Mouse (Mus musculus) heart, postnatal 14 days (tissue): ENCODE measurements around the gene Hdac5. TPM values are rescaled to one million over a fixed set of nuclear protein-coding genes. Genes with fewer than 3 reads are reported as not detected.
A peak's percentile ranks its signal among the peaks of the same experiment; 100 is the strongest.

Experiments used
- DNase-seq, 2 experiments: peaks; one replicate each; pipeline ENCODE4 v3.0.0; 2021 to 2022
- intact Hi-C: fragments of 180-260 bp; cut with DNase I; formaldehyde crosslinking; loops from one replicate; pipeline ENCODE4 v1.15.1; 2025
- long read RNA-seq, 2 experiments: library from polyadenylated mRNA; stranded (forward); transcript quantifications; one replicate each; pipeline ENCODE4 v2.0.0; 2021
- total RNA-seq, 2 experiments: library from RNA; stranded (reverse); gene quantifications; 2 replicates each; pipeline ENCODE4 v1.2.3; 2021

Gene Hdac5
- total RNA-seq: 100 to 1,000 TPM; 122 to 138 TPM
- long read RNA-seq, experiment 1, partial matches to known transcripts: 20 of 38 reads
- long read RNA-seq, experiment 1, other reads (novel, unspliced or antisense): 17 of 38 reads
- long read RNA-seq, experiment 2, partial matches to known transcripts: 24 of 35 reads
- long read RNA-seq, experiment 2, other reads (novel, unspliced or antisense): 10 of 35 reads

- DNase-seq: peak; percentile 94 to 98
- intact Hi-C loops: no loop called here
Measured at GRCm38 (mm10) chr11:102230006-102230741, at the start of gene Hdac5. Gene Hdac5 (minus strand): TSS chr11:102230166.

DNA sequence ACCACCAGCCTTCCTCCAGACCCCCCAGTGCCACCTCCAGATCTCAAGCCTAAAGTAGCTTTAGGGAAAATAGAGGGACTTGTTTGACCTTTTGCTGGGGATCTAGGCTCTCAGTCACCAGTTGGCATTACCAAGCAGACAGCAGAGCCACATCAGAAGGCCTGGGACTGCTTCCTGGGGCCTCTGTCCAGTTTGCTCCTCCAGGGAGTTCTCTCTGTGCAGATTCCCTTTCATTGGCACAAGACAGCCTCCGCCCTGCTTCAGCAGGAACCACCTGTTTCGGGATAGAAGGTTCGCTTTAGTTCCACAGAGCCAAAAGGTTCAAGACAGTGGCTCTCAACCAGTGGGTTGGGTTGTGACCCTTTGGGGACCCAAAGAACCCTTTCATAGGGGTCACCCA, 49.6 kb upstream of the Hdac5 start:
- intact Hi-C loops: no loop called here
- DNase-seq: no peak

DNA sequence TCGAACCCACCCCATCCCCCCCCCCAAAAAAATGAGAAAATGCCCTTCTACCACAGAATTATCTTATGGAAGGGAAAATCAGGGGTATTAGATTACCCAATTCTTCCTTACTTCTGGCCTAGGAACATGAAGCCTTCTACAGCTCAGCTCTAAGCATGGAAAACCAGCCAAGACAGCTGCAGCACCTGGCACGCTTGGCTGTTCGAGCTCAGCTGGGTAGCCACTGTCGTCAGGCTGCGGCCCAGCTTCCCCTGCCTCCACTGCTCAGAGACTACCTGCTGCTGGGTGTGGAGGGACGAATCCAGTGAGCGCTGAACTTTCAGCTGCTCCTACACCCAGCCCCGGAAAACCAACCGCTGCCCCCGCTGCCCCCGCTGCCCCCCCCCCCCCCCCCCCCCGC, 47.8 kb upstream of the Hdac5 start:
- intact Hi-C loops: no loop called here

DNA sequence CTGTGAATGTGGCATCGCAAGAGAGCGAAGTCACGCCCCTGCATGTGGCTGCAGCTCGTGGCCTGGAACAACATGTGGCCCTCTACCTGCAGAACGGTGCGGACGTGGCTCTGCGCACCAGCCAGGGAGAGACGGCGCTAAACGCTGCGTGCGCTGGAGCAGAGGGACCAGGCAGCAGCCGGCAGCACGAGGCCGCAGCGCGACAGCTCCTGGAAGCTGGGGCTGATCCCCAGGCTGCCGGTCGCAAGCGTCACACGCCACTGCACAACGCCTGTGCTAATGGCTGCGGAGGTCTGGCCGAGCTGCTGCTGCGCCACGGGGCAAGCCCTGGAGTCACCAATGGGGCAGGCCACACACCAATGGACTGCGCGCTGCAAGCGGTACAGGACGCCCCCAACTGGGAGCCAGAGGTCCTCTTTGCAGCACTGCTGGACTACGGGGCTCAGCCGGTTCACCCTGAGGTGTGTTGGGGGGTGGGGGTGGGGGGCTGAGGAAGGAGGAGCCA, 46.5 kb upstream of the Hdac5 start:
- DNase-seq: peak; percentile 26 to 44
- intact Hi-C loops: no loop called here

More for the DNA sequence above, 47.8 kb upstream of the Hdac5 start:
- no peak for DNase-seq

DNA sequence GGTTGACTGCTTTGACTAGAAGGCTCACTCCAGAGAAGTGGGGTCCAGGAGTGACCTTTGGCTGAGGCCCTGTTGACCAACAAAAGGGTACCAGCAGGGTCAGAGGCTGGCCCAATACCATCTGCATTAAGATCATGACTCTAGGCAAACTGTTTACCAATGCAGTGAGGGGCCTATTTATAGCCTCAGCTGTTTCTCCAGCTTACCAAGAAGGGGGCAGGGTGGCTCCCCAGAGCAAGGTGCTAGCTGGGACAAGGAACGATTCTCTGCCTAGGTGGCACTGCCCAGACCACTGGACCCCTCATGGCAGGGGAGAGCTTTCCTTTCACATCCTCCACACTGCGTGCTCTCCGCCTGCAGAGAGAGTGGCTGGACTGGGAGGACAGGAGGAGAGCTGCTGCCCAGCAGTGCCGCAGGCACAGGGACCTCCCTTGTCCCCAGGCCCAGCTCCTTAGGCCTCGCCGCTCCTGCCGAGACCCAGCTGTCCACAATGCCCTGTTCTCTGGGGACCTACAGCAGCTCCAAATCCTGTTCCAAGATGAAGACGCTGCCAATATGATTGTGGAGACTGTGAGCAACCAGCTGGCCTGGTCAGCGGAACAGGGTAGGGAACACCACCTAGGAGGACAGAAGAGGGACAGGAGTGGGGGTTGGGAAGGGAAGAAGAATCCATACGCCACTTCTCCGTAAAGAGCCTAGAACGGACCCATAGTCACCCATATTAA, 38.7 kb upstream of the Hdac5 start, which contains the start of gene Asb16:
Gene Asb16, plus strand, starts transcription at position 224 of the 725 bp plus-strand sequence.
- no peak for DNase-seq
- intact Hi-C loops: loop anchor here (1.0 kb wide), 1 partner anchor 20 kb away; the partner anchor contains the start of gene BC030867

DNA sequence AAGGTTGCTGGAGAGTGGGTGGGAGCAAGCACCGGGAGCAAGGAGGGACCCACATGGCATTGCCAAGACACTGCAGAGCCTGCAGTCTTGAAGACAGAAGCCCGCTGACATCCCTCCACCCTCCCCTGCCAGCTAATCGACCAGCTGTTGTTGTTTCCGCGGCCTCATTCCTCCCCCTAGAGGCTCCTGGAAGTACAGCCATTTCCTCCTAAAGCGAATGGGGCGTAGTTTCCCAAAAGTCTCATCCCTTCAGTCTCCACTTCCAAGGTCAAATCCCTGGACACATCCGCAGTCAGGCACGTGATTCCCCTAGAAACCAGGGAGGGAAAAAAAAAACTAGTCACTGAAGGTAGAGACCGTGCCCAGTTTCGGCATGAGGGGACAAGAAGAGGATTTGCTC, 37.5 kb upstream of the Hdac5 start:
- intact Hi-C loops: loop anchor here (2.0 kb wide), 2 partner anchors 111 to 165 kb away; partner anchors contain the start of gene Tmem101

GRCm38 (mm10) chr11:102266631-102267355, 36.8 kb upstream of the Hdac5 start:
- intact Hi-C loops: loop anchor here (2.0 kb wide), 2 partner anchors 110 to 164 kb away; partner anchors contain the start of gene Tmem101
- DNase-seq: no peak

More for the DNA sequence above, 37.5 kb upstream of the Hdac5 start:
- peak; percentile 74 to 81 for DNase-seq

DNA sequence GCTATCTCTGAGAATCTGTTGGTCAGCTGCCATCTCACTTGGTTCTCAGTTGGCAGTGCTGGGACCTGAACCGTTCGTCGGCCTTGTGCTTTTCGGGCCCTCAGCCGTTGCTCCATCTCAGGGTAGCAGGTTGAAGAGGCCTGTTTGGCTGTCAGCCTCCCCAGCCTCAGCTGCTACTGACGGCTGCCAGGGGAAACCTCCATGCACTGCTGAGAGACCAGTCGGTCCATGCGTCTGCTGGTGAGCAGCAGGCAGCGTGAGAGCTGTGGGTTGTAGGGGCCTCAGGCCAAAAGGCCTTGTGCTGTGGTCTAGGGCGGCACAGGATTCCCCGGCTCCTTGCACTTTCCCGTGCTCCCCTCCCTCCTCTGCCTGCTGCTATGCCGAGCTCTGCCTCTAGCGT, 35.9 kb upstream of the Hdac5 start:
- DNase-seq: no peak
- intact Hi-C loops: loop anchor here (2.0 kb wide), 3 partner anchors 17 to 163 kb away; partner anchors contain the start of genes BC030867 and Tmem101

GRCm38 (mm10) chr11:102263211-102263610, 33.2 kb upstream of the Hdac5 start:
- no peak for DNase-seq
- intact Hi-C loops: no loop called here

DNA sequence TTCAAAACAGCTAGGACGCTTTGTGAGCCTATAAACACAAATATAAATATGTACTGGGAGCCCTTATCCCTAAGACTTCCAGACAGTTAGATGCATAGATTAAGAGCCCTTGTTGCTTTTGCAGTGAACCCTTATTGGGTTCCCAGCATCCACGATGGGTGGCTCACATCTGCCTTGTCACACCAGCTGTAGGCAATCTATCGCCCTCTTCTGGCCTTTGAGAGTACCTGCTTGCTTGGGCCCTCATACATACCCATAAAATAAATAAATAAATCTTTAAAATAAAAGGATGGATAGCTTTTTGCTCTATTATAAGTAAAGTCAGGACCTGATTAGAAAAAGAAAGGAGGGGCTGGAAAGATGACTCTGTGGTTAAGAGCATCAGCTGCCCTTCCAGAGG, 28.6 kb upstream of the Hdac5 start:
- DNase-seq: no peak
- intact Hi-C loops: no loop called here

DNA sequence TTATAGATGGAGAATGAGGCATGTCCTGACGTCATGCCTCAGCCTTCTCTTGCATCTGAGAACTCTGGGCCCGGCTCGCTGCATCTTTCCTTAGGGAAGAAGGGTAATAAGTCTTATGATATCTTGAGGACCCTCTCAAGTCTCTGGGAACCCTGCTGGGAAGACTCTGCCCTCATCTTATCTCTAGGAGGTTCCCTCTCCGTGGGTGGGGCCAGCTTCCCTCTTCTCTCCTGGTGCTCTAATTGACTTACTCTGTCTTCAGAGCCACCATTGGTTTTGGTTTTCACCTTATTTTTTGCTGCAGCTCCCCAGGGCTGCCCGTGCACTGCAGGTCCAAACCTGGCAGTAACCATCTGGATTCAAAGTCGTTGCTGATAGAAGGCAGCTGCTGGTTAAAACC, 28.1 kb upstream of the Hdac5 start:
- intact Hi-C loops: no loop called here
- DNase-seq: no peak

DNA sequence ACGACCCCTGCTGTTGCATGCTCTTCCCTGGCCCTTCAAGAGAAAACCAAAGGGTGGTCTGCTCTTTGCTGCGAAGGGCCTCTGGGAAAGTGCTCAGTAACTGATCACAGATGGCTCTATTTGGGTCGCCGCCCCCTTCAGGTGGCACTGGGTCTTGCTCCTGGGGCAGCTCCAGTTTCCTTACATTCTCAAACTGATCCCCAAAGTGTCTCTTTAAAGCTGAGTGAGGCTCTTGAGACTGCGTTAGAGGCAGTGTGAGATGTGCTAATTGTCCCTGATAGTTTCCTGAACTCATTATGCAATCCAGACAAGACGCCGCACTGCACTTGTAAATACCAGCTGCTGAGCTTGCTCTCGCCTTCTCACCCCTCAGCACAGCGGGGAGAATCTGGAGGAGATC, 27.5 kb upstream of the Hdac5 start:
- intact Hi-C loops: no loop called here

GRCm38 (mm10) chr11:102249351-102250090, 19.6 kb upstream of the Hdac5 start:
- intact Hi-C loops: loop anchor here (2.0 kb wide), 2 partner anchors 15 kb away; no protein-coding TSS in a partner anchor
- DNase-seq: no peak

More for the DNA sequence above, 27.5 kb upstream of the Hdac5 start:
- DNase-seq: no peak

DNA sequence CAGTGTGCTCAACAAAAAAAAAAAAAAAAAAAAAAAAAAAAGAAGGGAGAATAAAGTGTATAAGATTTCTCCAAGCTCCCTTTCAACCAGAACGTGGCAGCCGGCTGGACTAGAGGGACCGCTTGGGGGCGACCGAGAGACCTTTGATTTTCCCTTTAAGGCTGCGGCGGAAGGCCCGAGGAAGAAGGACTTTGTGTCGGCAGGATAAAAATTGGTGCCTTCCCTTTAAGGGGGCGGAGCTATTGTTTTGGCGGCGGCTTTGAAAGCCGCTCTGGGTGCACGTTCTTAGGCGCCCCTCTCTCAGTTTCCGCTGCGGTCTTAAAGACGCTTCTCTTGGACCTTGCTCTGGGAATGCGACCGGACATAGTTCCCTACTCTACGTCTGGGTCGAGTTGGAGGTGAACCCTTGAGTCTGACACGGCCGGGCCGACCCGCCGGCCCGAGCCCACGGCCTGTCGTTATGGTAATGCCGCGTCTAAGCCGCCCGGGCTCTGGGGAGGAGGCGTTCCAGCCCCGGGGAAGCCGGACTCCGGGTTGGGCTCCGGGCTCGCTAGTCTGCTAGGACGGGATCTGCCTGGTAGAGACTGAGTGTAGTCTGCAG, 18.8 kb upstream of the Hdac5 start, which contains the start of gene BC030867:
Gene BC030867, plus strand, starts transcription at position 253 of the 601 bp plus-strand sequence.
- DNase-seq: peak; percentile 92 to 95
- intact Hi-C loops: loop anchor here (1.0 to 2.0 kb wide), 3 partner anchors 14 to 21 kb away; no protein-coding TSS in a partner anchor

DNA sequence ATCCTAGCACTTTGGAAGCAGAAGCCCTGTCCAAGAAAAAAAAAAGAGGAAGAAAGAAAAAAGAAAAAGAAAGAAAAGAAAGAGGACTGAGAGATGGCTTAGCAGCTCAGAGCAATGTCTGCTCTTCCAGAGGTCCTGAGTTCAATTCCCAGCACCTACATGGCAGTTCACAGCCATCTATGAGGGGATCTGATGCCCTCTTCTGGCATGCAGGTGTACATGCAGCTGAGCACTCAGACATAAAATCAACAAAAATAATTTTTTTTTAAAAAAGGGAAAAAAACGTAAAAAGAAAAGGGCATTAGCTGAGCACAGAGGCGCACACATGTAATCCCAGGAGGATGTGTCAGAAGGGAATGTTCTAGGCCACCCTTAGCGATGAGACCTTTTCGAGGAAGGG, 16.9 kb upstream of the Hdac5 start:
- intact Hi-C loops: no loop called here
- no peak for DNase-seq

DNA sequence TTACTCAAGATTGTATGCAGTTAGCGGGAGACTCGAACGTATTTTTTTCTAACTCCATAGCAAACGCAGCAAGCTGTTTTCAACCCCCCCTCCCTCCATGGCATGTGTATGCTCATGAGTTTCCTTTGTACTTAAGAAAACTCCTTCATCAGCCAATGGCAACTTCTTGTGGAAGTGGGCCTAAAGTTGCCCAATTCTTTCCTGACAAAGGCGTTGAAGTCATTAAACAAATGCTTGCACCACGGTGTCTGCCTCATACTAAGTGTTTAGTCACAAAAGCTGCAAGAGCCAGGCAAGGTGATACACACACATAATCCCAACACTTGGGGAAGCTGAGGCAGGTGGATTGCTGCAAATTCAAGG, 16.3 kb upstream of the Hdac5 start:
- DNase-seq: no peak
- intact Hi-C loops: no loop called here

- intact Hi-C loops: no loop called here
- no peak for DNase-seq
Measured at GRCm38 (mm10) chr11:102245581-102246272, 15.8 kb upstream of the Hdac5 start.

DNA sequence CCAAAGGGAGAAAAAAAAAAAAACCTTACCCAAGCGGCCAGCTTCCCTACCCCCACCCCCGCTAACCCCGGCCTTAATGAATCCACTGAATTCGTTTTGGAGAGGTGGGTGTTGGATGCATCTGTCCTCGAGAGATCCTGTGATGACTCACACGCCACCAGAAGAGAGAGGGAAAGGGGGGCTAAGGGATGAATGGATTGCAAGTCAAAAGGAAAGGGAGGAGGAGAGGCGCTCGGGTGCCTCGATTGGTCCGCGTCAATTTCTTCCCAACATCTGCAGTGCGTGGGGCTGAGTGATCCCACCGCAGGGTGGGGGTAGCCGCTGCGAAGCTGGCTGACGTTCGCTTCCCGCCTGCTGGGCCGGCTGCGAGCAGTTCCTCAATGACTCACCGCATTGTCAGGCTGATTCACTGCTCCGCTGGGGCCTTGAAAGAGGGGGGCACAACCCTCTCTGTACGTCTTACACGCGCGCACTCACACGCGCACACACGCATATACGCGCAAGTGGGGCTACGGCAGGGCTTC, 15.0 kb upstream of the Hdac5 start:
- intact Hi-C loops: no loop called here
- DNase-seq: peak; percentile 65 to 67
